Mouse (Mus musculus): Measurements from ENCODE around the gene Tex9. TPM values are rescaled to one million over a fixed set of nuclear protein-coding genes. Genes with fewer than 3 reads are reported as not detected.

Tex9 gene
- polyA plus RNA-seq, 1 experiment from 2014 or later: 15.6 TPM

DNA sequence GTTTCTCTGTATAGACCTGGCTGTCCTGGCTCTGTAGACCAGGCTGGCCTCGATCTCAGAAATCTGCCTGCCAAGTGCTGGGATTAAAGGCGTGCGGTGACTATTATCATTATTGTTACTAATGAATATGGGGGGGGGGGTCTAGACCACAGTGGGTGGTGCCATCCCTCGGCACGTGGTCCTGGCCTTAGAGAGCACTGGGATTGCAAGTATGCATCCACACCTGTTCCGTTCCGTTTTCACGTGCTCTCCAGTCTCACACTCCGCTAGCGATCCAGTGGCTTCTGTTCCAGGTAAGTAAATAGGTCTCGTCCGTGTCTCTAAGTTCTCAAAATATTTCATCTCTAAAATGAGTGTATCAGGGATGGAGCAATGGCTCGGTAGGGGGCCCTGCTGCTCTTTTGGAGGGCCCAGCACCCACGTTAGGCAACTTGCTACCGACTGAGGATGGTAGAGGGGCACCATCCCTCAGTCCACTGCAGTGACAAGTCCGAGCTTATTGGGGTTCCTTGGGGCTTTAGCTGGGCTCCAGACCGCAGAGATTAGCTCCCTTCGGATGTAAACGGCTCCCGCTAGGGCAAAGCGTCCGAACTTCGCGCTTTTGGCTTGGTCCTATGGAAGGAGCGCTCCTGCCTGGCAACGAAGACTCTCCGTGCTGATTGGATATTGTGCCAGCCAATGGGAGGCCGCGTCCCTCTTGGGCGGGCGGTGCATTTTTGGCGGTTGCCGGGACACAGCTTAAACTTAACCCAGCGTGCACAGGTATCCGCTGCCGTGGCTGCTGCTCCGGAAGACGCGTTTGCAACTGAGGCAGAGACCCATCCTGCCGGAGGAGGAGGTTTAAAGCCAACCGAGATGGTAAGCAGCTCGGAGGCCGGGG is 54.0 kb downstream of the Tex9 start, which contains the start of gene Mns1:
Gene Mns1, plus strand, starts transcription at position 190 of the 880 bp plus-strand sequence.
- H3K36me3 ChIP-seq: no peaks in the 10 kb centered on the region
- H3K9ac ChIP-seq: peak within 1 kb of the TSS; percentile 86

DNA sequence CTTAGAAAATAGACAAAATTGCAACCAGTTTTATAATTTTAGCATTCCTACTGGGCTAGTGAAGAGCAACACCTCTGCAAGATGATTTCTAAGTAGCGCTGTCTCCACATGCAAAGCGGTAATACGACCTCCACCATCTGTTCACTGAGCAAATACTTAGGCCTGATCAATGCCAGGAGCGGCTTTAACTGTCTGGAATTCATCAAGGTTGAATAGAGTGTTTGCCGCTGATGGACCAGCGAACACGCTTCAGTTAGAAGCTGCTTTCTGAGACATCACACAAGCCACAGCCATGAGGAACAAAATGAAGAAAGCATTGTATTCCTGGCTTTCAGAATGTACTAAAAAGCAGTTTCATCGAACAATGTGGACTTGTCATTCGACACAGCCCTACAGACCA is 57.1 kb downstream of the Tex9 start:
- Histone ChIP-seq H3K4me2 (no peak overlapping the region), H3K36me3 (no peaks in the 10 kb centered on the region), H3K9me3 (no peaks in the 10 kb centered on the region), H3K27ac (replicated peaks) (no peak overlapping the region), H3K4me3 (no peak overlapping the region), H3K27me3 (replicated peaks) (0 out of 2 replicates have a peak, but pooled peaks cover 2% of the 10 kb centered on the region), H3K9ac (no peak overlapping the region), H3K4me1 (peaks cover 13% of the 10 kb centered on the region)
- ATAC-seq (ENCODE audit: extremely low read depth, insufficient number of reproducible peaks, low FRiP score, low TSS enrichment): no peak
- 66% methylated on average over 9 of the region's 9 CpGs for WGBS

More for the DNA sequence above, 54.0 kb downstream of the Tex9 start, which contains the start of gene Mns1:
- peak; percentile 90 for ATAC-seq (ENCODE audit: extremely low read depth, insufficient number of reproducible peaks, low FRiP score, low TSS enrichment)
- Histone ChIP-seq H3K4me2 (peak within 1 kb of the TSS; percentile 94), H3K27ac (replicated peaks) (0 out of 2 replicates have a peak within 1 kb of the TSS, but pooled peaks have one; percentile 54), H3K9me3 (no peaks in the 10 kb centered on the region), H3K27me3 (replicated peaks) (no peaks in the 10 kb centered on the region), H3K4me3 (peak within 1 kb of the TSS; percentile 70), H3K4me1 (peaks cover 26% of the 10 kb centered on the region)
- 3% methylated on average over 43 of the region's 43 CpGs for WGBS

DNA sequence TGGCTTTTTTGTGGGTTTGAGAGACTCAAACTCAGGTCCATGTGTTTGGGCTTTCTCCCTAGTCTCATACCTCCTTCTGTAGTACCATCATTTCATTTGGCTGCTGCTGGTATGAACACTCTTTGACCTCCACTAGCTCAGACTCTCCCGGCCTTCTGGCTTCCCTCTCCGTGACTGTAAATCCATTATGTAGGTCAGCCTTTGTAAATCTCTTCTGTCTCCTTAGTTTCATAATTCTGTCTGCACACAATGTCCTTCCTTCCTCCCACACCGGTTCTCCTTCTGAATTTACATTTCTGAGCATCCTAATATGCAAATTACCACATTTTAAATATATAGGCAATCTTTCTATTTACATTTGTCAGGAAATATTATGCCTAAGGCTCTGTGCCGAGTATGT is 64.2 kb downstream of the Tex9 start:
- H3K27ac ChIP-seq (replicated peaks): no peak overlapping the region
- no peak overlapping the region for H3K4me2 ChIP-seq
- 61% methylated on average over 4 of the region's 4 CpGs for WGBS
- H3K27me3 ChIP-seq (replicated peaks): 0 out of 2 replicates have a peak, but pooled peaks cover 6% of the 10 kb centered on the region
- H3K9me3 ChIP-seq: no peaks in the 10 kb centered on the region
- no peak for ATAC-seq (ENCODE audit: extremely low read depth, insufficient number of reproducible peaks, low FRiP score, low TSS enrichment)
- no peaks in the 10 kb centered on the region for H3K36me3 ChIP-seq
- no peak overlapping the region for H3K9ac ChIP-seq
- H3K4me1 ChIP-seq: no peaks in the 10 kb centered on the region
- no peak overlapping the region for H3K4me3 ChIP-seq

DNA sequence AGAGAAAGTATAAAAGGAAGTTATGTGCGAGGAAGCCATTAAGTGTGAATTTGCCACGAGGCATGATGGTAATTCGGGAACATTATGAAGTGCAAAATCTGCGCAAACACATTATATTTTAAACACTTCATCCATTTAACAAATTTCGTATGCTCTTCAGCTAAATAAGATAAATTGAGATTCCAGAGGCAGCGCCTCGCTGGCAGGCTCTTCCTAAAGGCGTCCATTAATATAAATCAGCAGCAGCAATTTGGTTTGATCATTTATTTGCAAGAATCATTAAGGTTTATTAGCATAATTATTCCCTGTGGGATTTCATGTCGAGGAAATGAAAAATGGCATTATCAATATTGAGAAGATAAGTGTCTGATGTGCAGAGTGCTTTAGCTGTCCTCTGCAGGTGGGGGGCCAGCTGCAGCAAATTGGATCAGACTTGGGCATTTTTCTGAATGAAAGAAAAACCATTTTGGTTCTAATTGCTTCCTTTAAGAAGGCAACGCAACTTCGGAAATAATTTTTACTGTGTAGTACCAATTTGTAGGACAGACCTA is 66.6 kb downstream of the Tex9 start:
- Histone ChIP-seq H3K36me3 (no peaks in the 10 kb centered on the region), H3K27me3 (replicated peaks) (0 out of 2 replicates have a peak, but pooled peaks cover 3% of the 10 kb centered on the region), H3K9ac (no peak overlapping the region), H3K27ac (replicated peaks) (no peak overlapping the region), H3K4me3 (no peak overlapping the region), H3K9me3 (no peaks in the 10 kb centered on the region), H3K4me2 (no peak overlapping the region), H3K4me1 (peaks cover 22% of the 10 kb centered on the region)
- no peak for ATAC-seq (ENCODE audit: extremely low read depth, insufficient number of reproducible peaks, low FRiP score, low TSS enrichment)
- WGBS: 76% methylated on average over 11 of the region's 11 CpGs

DNA sequence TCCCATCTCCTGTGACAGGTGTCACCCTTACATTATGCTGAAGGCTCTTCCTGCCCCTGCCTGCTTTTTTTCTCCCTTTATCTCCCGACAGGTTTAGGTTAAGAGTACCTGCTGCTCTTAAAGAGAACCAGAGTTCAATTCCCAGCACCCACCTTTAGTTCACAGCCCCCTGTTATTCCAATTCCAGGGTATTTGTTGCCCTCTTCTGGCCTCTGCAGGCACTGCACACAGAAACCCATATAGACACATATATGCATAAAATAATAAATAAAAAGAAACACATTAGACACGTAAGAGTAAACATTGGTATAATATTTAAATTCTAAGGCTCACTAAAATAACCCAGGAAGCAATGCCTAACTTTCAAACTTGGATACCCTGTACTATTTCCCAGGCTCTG is 69.3 kb downstream of the Tex9 start:
- no peak for ATAC-seq (ENCODE audit: extremely low read depth, insufficient number of reproducible peaks, low FRiP score, low TSS enrichment)
- Histone ChIP-seq H3K36me3 (no peaks in the 10 kb centered on the region), H3K27ac (replicated peaks) (no peak overlapping the region), H3K4me2 (no peak overlapping the region), H3K27me3 (replicated peaks) (no peaks in the 10 kb centered on the region), H3K4me1 (peaks cover 22% of the 10 kb centered on the region), H3K9me3 (no peaks in the 10 kb centered on the region), H3K4me3 (no peak overlapping the region), H3K9ac (no peak overlapping the region)
- 68% methylated on average over 2 of the region's 2 CpGs for WGBS

DNA sequence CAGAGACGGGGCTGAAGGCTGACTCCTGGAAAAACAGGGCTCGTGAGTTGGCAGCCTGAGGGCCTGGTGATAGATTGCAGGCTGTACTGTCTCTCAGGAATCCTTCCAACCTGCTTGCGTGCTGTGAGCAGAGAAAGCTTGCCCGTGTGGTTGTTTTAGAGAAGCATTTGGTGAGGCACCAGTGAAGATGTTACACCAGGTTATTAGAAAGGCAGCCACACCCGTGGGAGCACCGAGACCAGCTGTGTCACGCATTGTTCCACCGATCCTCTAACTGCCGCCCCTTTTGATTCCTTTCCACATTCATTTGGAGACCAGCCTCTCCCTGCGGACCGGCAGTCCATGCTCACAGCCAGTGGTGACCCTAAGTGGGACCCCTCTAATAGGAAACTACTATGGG is 69.7 kb downstream of the Tex9 start:
- H3K4me2 ChIP-seq: peak overlapping the region; percentile 20
- no peak for ATAC-seq (ENCODE audit: extremely low read depth, insufficient number of reproducible peaks, low FRiP score, low TSS enrichment)
- H3K27ac ChIP-seq (replicated peaks): peak overlapping the region; percentile 32
- H3K36me3 ChIP-seq: no peaks in the 10 kb centered on the region
- peaks cover 22% of the 10 kb centered on the region for H3K4me1 ChIP-seq
- no peak overlapping the region for H3K4me3 ChIP-seq
- WGBS: 60% methylated on average over 11 of the region's 11 CpGs
- no peak overlapping the region; the same call in 1 of the 2 replicates for H3K9ac ChIP-seq
- H3K9me3 ChIP-seq: no peaks in the 10 kb centered on the region
- no peaks in the 10 kb centered on the region for H3K27me3 ChIP-seq (replicated peaks)

DNA sequence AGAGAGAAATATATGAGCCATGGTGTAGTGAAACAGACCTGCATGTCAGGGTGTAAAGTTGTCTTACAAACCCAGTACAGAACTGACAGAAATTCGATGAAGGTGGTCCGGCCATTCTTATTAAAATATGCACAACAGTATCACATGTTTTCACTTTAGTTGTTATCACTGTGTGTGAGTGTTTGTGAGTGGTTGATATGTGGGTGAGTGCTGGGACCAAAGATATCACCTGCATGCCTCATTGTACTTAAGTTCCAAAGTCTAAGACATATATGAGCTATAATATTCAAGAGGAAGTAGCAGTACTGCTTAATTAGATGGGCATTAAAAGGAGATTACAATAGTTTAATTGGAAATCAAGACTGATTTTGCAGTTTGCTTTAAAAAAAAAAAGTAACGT is 71.5 kb downstream of the Tex9 start:
- Histone ChIP-seq H3K4me3 (no peak overlapping the region), H3K27ac (replicated peaks) (no peak overlapping the region), H3K9ac (no peak overlapping the region), H3K36me3 (no peaks in the 10 kb centered on the region), H3K27me3 (replicated peaks) (no peaks in the 10 kb centered on the region), H3K4me1 (peaks cover 22% of the 10 kb centered on the region), H3K4me2 (no peak overlapping the region), H3K9me3 (no peaks in the 10 kb centered on the region)
- 59% methylated on average over 3 of the region's 3 CpGs for WGBS
- no peak for ATAC-seq (ENCODE audit: extremely low read depth, insufficient number of reproducible peaks, low FRiP score, low TSS enrichment)

DNA sequence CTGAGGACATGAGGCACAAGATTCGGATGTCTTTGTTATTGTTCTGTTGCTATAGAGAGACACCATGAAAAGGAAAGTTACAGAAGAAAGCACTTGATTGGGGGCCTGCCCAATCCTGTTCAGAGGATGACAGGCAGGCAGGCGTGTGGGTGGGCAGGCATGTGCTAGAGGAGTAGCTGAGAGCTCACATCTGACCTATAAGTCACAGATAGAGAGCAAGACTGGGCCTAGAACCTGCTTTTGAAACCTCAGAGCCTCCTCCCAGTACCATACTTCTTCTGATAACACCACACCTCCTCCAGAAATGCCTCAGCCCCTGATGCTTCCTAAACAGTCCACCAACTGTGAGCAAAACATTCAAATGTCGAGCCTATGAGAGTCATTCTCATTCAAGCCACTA is 73.6 kb downstream of the Tex9 start:
- H3K27me3 ChIP-seq (replicated peaks): no peaks in the 10 kb centered on the region
- H3K4me2 ChIP-seq: no peak overlapping the region
- H3K4me1 ChIP-seq: peaks cover 22% of the 10 kb centered on the region
- 74% methylated on average over 3 of the region's 3 CpGs for WGBS
- no peak overlapping the region for H3K4me3 ChIP-seq
- no peak for ATAC-seq (ENCODE audit: extremely low read depth, insufficient number of reproducible peaks, low FRiP score, low TSS enrichment)
- no peaks in the 10 kb centered on the region for H3K9me3 ChIP-seq
- no peaks in the 10 kb centered on the region for H3K36me3 ChIP-seq
- H3K27ac ChIP-seq (replicated peaks): no peak overlapping the region
- no peak overlapping the region for H3K9ac ChIP-seq

DNA sequence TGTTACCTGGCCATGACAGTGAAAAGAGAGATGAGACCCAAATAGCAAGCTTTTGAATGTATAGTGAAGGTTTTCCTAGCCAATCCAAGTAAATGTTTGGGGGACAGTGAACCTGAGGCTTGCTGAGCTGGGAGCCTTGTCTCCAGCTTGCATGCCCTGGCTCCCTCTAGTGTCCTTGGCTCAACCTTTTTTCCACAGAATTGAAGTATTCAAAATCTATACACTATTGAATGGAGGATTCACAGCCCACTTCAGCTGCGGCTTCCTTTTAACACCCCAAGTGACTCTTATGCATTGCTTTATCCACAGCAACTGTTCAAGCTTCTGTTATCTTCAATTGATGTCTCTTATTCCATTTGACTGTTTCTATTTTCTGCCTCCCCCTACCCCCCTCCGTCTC is 80.3 kb downstream of the Tex9 start:
- H3K9me3 ChIP-seq: no peaks in the 10 kb centered on the region
- 81% methylated on average over 2 of the region's 2 CpGs for WGBS
- H3K36me3 ChIP-seq: no peaks in the 10 kb centered on the region
- no peak overlapping the region for H3K9ac ChIP-seq
- H3K4me1 ChIP-seq: peaks cover 18% of the 10 kb centered on the region
- no peak for ATAC-seq (ENCODE audit: extremely low read depth, insufficient number of reproducible peaks, low FRiP score, low TSS enrichment)
- H3K27me3 ChIP-seq (replicated peaks): no peaks in the 10 kb centered on the region
- no peak overlapping the region for H3K4me3 ChIP-seq
- H3K27ac ChIP-seq (replicated peaks): no peak overlapping the region
- no peak overlapping the region for H3K4me2 ChIP-seq

DNA sequence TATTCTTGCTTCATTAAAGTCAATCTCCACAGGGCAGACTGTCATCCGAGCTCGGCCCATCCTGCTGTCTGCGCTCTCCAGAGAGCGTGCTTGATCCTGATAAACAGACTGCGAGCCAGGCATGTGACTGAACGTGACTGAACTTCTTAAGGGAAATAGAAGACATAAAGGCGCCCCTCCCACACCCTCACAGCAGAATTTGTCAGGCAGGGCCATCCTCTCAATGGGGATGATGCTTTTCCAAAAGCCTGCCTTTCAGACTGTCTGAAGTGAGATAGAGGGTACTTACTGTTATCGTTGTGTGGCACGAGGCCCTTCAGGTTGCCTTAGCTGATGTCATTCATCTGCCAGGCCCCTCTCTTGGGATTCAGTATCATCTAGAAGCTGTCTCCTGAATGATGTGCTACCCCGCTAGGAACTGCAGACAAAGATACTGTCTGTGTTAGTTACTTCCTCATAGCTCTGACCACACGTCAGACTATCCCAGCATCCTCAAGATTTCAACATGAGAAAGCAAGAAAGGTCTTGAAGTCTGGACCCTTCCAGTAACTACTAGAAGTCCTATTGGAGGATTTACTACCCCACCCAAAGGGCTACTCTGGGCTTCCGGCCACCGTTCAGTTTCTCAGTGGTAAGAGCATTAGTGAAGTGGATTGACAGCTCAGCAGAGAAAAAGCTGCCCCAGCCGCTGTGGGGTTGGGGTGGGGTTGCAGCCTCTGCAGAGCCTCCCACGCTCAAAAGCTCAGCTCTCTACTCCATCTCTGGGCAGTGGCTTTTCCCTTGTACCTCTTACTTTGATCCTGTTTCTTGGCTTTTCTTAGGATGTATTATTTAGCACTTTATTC is 82.4 kb downstream of the Tex9 start:
- Histone ChIP-seq H3K27ac (replicated peaks) (no peak overlapping the region), H3K27me3 (replicated peaks) (no peaks in the 10 kb centered on the region; the same call in 1 of the 2 replicates), H3K4me1 (peaks cover 18% of the 10 kb centered on the region), H3K9ac (peak overlapping the region; percentile 16; the same call in 1 of the 2 replicates), H3K9me3 (no peaks in the 10 kb centered on the region), H3K4me3 (no peak overlapping the region), H3K36me3 (no peaks in the 10 kb centered on the region), H3K4me2 (peak overlapping the region; percentile 69)
- 14% methylated on average over 15 of the region's 15 CpGs for WGBS
- no peak for ATAC-seq (ENCODE audit: extremely low read depth, insufficient number of reproducible peaks, low FRiP score, low TSS enrichment)

DNA sequence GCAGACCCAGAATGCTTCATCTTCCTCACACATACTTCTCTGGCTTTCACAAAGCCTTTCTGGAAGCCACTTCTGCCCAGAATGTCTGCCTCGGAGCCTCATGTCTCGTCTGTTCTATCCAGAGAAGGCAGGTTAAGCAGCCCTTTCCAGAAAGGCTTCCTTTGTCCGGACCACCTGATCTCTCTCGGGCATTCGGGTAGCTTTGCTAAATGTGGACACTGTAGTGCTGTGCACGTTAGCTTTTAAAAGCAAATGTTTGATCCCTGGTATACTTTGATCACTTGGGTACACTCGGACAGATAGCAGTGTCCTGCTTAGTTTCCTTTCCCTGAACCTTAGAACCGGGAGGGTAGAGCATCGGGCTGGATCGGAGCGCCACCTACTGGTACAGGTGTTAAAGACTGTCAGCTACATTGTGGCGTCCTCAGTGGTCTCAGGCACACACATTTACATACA is 83.9 kb downstream of the Tex9 start:
- no peak overlapping the region for H3K27ac ChIP-seq (replicated peaks)
- peak overlapping the region; percentile 51 for H3K4me3 ChIP-seq
- peak overlapping the region; percentile 72 for H3K9ac ChIP-seq
- H3K27me3 ChIP-seq (replicated peaks): no peaks in the 10 kb centered on the region; the same call in 1 of the 2 replicates
- H3K9me3 ChIP-seq: no peaks in the 10 kb centered on the region
- H3K36me3 ChIP-seq: no peaks in the 10 kb centered on the region
- ATAC-seq (ENCODE audit: extremely low read depth, insufficient number of reproducible peaks, low FRiP score, low TSS enrichment): 0 out of 2 replicates have a peak, but pooled peaks have one; percentile 49
- peak overlapping the region; percentile 69 for H3K4me2 ChIP-seq
- WGBS: 8% methylated on average over 12 of the region's 12 CpGs
- peaks cover 18% of the 10 kb centered on the region for H3K4me1 ChIP-seq
